Mouse (Mus musculus) CH12.LX (cell line): ENCODE measurements at regions not wholly inside any gene's neighbourhood (a gene's known extent, or its start where the extent isn't known, plus 50 kb on each side); places are given as distances from the start of the nearest gene placed in this dataset.

ENCODE experiments used
- CTCF ChIP-seq, 2 experiments: IDR thresholded peaks in 1 of 2; conservative IDR thresholded peaks in 1 of 2; 2 replicates each; pipeline ENCODE4 v1.5.1; 2011 to 2012; ENCODE audit warnings: low read depth in 2 of 2, low read length in 2 of 2, improper control_type of control experiment in 1 of 2, inconsistent platforms in 1 of 2, mild to moderate bottlenecking in 1 of 2, moderate library complexity in 1 of 2
- EP300 ChIP-seq: IDR thresholded peaks from 2 replicates; pipeline ENCODE4 v1.6.1; 2011; ENCODE audit warnings: low read length, improper control_type of control experiment
- POLR2A ChIP-seq: IDR thresholded peaks from 2 replicates; pipeline ENCODE4 v1.6.1; 2011; ENCODE audit warnings: low read depth, mild to moderate bottlenecking, improper control_type of control experiment, low read length
- USF1 ChIP-seq: IDR thresholded peaks from 2 replicates; pipeline ENCODE4 v1.6.1; 2014; ENCODE audit warnings: low read depth, mild to moderate bottlenecking, inconsistent platforms, low read length, improper control_type of control experiment

- TF ChIP-seq USF1 (no peak), CTCF (conservative IDR thresholded peaks at IDR 0.05 in 1 of 2, IDR thresholded peaks at IDR 0.05 in 1 of 2; ENCODE audit: low read depth in 2 of 2, low read length in 2 of 2) (no peak), EP300 (no peak), POLR2A (no peak)
Observed at GRCm38 (mm10) chr13:107931216-107931615, 113.0 kb upstream of the Smim15 start.
